Mouse (Mus musculus) limb, embryonic 14.5 days (tissue): ENCODE results near the gene Tmem9b. TPM values are rescaled to one million over a fixed set of nuclear protein-coding genes. Genes with fewer than 3 reads are reported as not detected.

Experiments used
- ATAC-seq: fragments of 200-750 bp; cut with Nextera tagmentation; 2 replicates; pipeline ENCODE4 v1.8.0; 2017; ENCODE audit warnings: low read depth, moderate number of reproducible peaks, moderate TSS enrichment; ENCODE audit not compliant: low FRiP score
- DNase-seq: peaks from one replicate; pipeline ENCODE4 v3.0.0-alpha.2; 2015; ENCODE audit warnings: low spot score
- H3K27ac ChIP-seq: fragments of 300-500 bp; sonication (generic); replicated peaks from 2 replicates; pipeline ENCODE4 v1.5.1; 2014; ENCODE audit warnings: low read depth, mild to moderate bottlenecking, low read length, moderate library complexity, mixed read lengths
- H3K27me3 ChIP-seq: fragments of 300-500 bp; sonication (generic); 2 replicates; pipeline ENCODE4 v1.6.1; 2014; ENCODE audit warnings: low read length, mixed read lengths; ENCODE audit not compliant: control insufficient read depth, insufficient read depth
- H3K36me3 ChIP-seq: fragments of 300-500 bp; sonication (generic); 2 replicates; pipeline ENCODE4 v1.6.1; 2014; ENCODE audit warnings: mild to moderate bottlenecking, low read length, moderate library complexity, mixed read lengths; ENCODE audit not compliant: control insufficient read depth, insufficient read depth
- H3K4me1 ChIP-seq: fragments of 300-500 bp; sonication (generic); 2 replicates; pipeline ENCODE4 v1.6.1; 2014; ENCODE audit warnings: antibody characterized with exemption, low read length, mixed read lengths; ENCODE audit not compliant: control insufficient read depth, insufficient read depth
- H3K4me2 ChIP-seq: fragments of 300-500 bp; sonication (generic); replicated peaks from 2 replicates; pipeline ENCODE4 v1.6.1; 2014; ENCODE audit warnings: low read depth, mild to moderate bottlenecking, low read length, moderate library complexity; ENCODE audit not compliant: severe bottlenecking
- H3K4me3 ChIP-seq: fragments of 300-500 bp; sonication (generic); replicated peaks from 2 replicates; pipeline ENCODE4 v1.5.1; 2014; ENCODE audit warnings: low read length
- H3K9ac ChIP-seq: fragments of 300-500 bp; sonication (generic); 2 replicates; pipeline ENCODE4 v1.6.1; 2014; ENCODE audit warnings: mild to moderate bottlenecking, low read depth, low read length, moderate library complexity; ENCODE audit not compliant: severe bottlenecking
- H3K9me3 ChIP-seq: fragments of 300-500 bp; sonication (generic); 2 replicates; pipeline ENCODE4 v1.6.1; 2016; ENCODE audit warnings: low read length; ENCODE audit not compliant: control insufficient read depth
- POLR2A ChIP-seq: fragments of 200-500 bp; IDR thresholded peaks from 2 replicates; pipeline ENCODE4 v1.8.0; 2012; ENCODE audit warnings: inconsistent platforms, mild to moderate bottlenecking, moderate library complexity, borderline replicate concordance; ENCODE audit not compliant: insufficient read depth, insufficient read length; ENCODE audit errors: extremely low read depth
- WGBS: fragments of 180-500 bp; shearing (Covaris S2); extraction: QIAGEN DNeasy Blood & Tissue Kit; methylation state at CpG from one replicate; pipeline ENCODE4 v1.1.7; 2014; 5-methylcytosine and 5-hydroxymethylcytosine counted together
- polyA plus RNA-seq, 2 experiments: library from polyadenylated mRNA; depleted of rRNA in 1 of 2; stranded (reverse) in 1 of 2; unstranded in 1 of 2; fragments of >200 nt; fragmentation: Nextera tagmentation in 1 of 2; extraction: Ambion mirVana in 1 of 2; gene quantifications; 2 replicates each; pipeline versions ENCODE4 v1.2.1 to v1.2.3; 2012 to 2014

The Tmem9b gene
- polyA plus RNA-seq, 2 experiments, result 38.2 to 69.2 TPM

DNA sequence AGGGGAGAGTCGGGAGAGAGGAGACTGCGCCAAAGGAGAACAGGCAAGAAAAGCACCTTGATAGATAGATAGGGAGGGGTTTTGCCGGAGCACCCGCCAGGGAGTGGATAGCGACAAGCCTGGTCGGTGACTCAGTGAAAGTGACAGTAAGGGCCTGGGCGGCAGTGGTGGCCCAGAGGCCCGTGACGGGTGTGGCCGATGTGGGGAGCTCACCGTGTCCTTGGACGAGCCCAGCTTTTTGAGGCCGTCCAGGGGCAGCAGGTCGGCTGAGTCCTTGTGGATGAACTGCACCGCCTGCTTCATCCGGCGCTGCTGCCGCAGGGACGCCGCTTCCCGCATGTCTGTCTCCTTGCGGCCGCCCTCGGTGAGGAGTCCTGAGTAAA is 28.4 kb upstream of the Tmem9b start:
- ATAC-seq, result peak; percentile 47; the same call in 1 of the 2 replicates
- no peak for DNase-seq

DNA sequence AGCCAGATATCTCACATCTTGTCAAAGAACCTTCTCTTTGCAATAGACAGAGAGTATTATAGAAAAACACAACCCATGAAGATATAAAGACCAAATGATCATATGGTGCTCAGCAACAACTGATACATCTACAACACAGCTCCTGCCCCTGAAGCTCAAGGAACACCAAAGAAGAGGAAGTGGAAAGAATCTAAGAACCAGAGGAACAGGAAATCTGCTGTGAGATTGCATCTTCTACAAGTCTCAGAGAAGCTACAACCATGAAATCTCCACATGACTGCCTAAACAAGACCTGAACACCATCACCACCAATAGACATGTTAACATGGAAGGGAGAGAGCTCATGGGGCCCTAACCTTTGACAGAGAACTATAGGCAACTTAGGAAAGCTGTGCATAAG is 19.6 kb upstream of the Tmem9b start:
- Histone ChIP-seq H3K4me1 (no peaks in the 10 kb centered on the region), H3K27me3 (no peaks in the 10 kb centered on the region), H3K9ac (no peak overlapping the region), H3K4me3 (no peak overlapping the region), H3K36me3 (no peaks in the 10 kb centered on the region), H3K9me3 (no peaks in the 10 kb centered on the region), H3K27ac (no peak overlapping the region), H3K4me2 (no peak overlapping the region)
- DNase-seq, result no peak
- no peak for TF ChIP-seq POLR2A
- ATAC-seq, result no peak

More for the DNA sequence above, 28.4 kb upstream of the Tmem9b start:
- Histone ChIP-seq H3K4me2 (peak overlapping the region; percentile 97), H3K4me1 (peaks cover 12% of the 10 kb centered on the region), H3K4me3 (peak overlapping the region; percentile 44), H3K27me3 (peaks cover 34% of the 10 kb centered on the region), H3K9me3 (no peaks in the 10 kb centered on the region), H3K27ac (no peak overlapping the region), H3K9ac (peak overlapping the region; percentile 31; the same call in 1 of the 2 replicates), H3K36me3 (no peaks in the 10 kb centered on the region)
- 2% methylated on average over 23 of the region's 24 CpGs for WGBS
- TF ChIP-seq POLR2A, result no peak

GRCm38 (mm10) chr7:109768699-109769383 is 16.2 kb upstream of the Tmem9b start:
- no peak for ATAC-seq
- H3K4me1 ChIP-seq, result no peaks in the 10 kb centered on the region

DNA sequence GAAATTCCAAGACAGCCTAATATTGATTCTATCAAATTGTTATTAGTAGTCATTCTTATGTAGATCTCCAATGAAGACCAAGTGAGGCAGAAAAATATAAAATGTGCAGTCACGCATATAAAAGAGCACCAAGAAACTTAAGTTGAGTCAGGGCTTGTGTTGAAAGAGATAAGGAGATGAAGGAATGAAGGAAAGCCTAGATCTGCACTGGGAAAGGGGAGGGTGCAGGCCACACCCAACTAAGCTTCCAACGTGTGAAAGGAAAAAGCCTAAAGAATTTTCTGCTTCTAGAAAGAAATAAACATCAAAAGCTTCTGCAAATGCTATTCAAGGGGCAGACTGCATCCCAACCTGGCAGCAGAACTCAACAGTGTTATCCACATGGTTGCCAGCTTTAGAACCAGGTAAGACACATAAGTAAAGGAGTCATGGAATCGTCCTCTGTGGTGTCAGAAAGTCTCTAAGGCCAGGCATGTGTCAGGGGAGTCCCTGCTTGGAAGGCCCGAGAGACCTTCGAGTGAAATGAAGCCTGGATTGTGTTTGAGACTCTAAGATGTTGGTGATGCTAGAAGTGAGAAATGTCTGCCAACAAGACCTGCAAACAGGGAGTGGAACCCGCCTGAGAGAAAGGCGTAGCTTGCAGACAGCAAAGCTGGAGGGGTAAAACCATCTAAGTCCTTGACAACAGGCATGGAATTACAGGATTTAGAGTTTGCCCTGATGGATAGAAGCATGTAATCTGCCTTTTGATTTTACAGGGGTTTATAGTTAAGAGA is 15.1 kb upstream of the Tmem9b start:
- TF ChIP-seq POLR2A, result no peak
- no peaks in the 10 kb centered on the region for H3K4me1 ChIP-seq
- no peak overlapping the region for H3K4me3 ChIP-seq
- H3K36me3 ChIP-seq, result no peaks in the 10 kb centered on the region
- H3K27me3 ChIP-seq, result no peaks in the 10 kb centered on the region
- H3K9ac ChIP-seq, result no peak overlapping the region
- H3K9me3 ChIP-seq, result no peaks in the 10 kb centered on the region
- H3K27ac ChIP-seq, result no peak overlapping the region
- H3K4me2 ChIP-seq, result no peak overlapping the region
- 81% methylated on average over 7 of the region's 7 CpGs for whole genome bisulfite sequencing
- DNase-seq (no peak), ATAC-seq (no peak)

More at GRCm38 (mm10) chr7:109768699-109769383, 16.2 kb upstream of the Tmem9b start:
- Histone ChIP-seq H3K9ac (no peak overlapping the region), H3K27ac (no peak overlapping the region), H3K9me3 (no peaks in the 10 kb centered on the region), H3K4me2 (no peak overlapping the region), H3K4me3 (no peak overlapping the region), H3K27me3 (no peaks in the 10 kb centered on the region), H3K36me3 (no peaks in the 10 kb centered on the region)
- WGBS, result 54% methylated on average over 2 of the region's 2 CpGs
- TF ChIP-seq POLR2A, result no peak
- DNase-seq, result no peak

GRCm38 (mm10) chr7:109764009-109764408 is 11.3 kb upstream of the Tmem9b start:
- DNase-seq (no peak), ATAC-seq (no peak)
- 55% methylated on average over 2 of the region's 2 CpGs for WGBS
- TF ChIP-seq POLR2A, result no peak
- H3K4me2 ChIP-seq, result no peak overlapping the region
- no peaks in the 10 kb centered on the region for H3K27me3 ChIP-seq
- H3K4me1 ChIP-seq, result no peaks in the 10 kb centered on the region
- H3K9me3 ChIP-seq, result no peaks in the 10 kb centered on the region
- no peaks in the 10 kb centered on the region for H3K36me3 ChIP-seq
- no peak overlapping the region for H3K4me3 ChIP-seq
- H3K27ac ChIP-seq, result no peak overlapping the region
- no peak overlapping the region for H3K9ac ChIP-seq
